Mouse (Mus musculus): ENCODE data around the gene Cyp27b1. TPM values are rescaled to one million over a fixed set of nuclear protein-coding genes. Genes with fewer than 3 reads are reported as not detected.

Cyp27b1 gene
- polyA plus RNA-seq, 1 experiment, result 0.20 TPM

- H3K79me3 ChIP-seq (ENCODE audit: low read depth), result peaks cover 8% of the 10 kb centered on the region
- TF ChIP-seq CTCF (IDR thresholded peaks at IDR 0.05; ENCODE audit: control insufficient read depth, insufficient read depth, insufficient read length), result no peak
- no peak for TF ChIP-seq MYOG (IDR thresholded peaks at IDR 0.05; ENCODE audit: control insufficient read depth, extremely low read depth, insufficient read length)
- TF ChIP-seq MAX (IDR thresholded peaks at IDR 0.05), result no peak
- TF ChIP-seq MYOD1 (IDR thresholded peaks at IDR 0.05; ENCODE audit: control insufficient read depth, insufficient read length, low read depth), result no peak
- TF ChIP-seq CEBPB (IDR thresholded peaks at IDR 0.05; ENCODE audit: low read depth), result no peak
- no peak for TF ChIP-seq FOSL1 (IDR thresholded peaks at IDR 0.05; ENCODE audit: insufficient read depth, low read length, poor library complexity, severe bottlenecking)
- no peak for TF ChIP-seq USF1 (IDR thresholded peaks at IDR 0.05; ENCODE audit: low read depth)
- peaks cover 10% of the 10 kb centered on the region for H3K79me2 ChIP-seq (ENCODE audit: control insufficient read depth, insufficient read depth)
- H3ac ChIP-seq (ENCODE audit: control insufficient read depth, insufficient read length, low read depth), result no peak overlapping the region
- H3K36me3 ChIP-seq (ENCODE audit: control insufficient read depth, insufficient read depth), result no peaks in the 10 kb centered on the region
- no peak overlapping the region for H3K4me3 ChIP-seq (ENCODE audit: insufficient read depth, poor library complexity, severe bottlenecking)
- no peaks in the 10 kb centered on the region for H3K27me3 ChIP-seq (ENCODE audit: control insufficient read depth, insufficient read depth, insufficient read length)
These were observed 25.9 kb downstream of the Cyp27b1 start for GRCm38 (mm10) chr10:127073981-127074380.

DNA sequence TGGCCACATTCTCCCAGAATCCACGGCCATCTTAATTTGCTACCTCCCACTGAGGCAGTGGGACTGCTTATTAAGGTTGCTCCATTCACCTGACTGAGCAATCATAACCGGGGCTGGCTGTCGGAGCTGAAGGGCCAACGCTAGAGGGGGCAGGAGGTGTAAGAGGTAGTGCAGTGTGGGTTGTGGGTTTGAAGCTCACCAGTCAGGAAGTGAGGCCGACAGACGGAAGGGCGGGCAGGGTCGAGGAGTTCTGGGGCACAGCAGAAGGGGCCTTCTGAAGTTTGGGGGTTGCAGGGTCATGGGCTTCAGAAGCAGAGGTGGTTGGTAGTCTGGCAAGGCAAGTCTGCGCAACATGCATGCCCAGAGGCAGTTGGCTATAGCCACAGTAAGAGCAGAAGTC lies 27.0 kb downstream of the Cyp27b1 start, which contains the start of gene Agap2:
Gene Agap2, plus strand, starts transcription at position 205 of the 400 bp plus-strand sequence.
- Histone ChIP-seq H3K79me3 (ENCODE audit: low read depth) (no peaks in the 10 kb centered on the region), H3K36me3 (ENCODE audit: control insufficient read depth, insufficient read depth) (no peaks in the 10 kb centered on the region), H3K79me2 (ENCODE audit: control insufficient read depth, insufficient read depth) (no peaks in the 10 kb centered on the region), H3ac (ENCODE audit: control insufficient read depth, insufficient read length, low read depth) (no peak within 1 kb of the TSS), H3K4me3 (ENCODE audit: insufficient read depth, poor library complexity, severe bottlenecking) (no peak within 1 kb of the TSS), H3K27me3 (ENCODE audit: control insufficient read depth, insufficient read depth, insufficient read length) (peaks cover 1% of the 10 kb centered on the region)
- no peak for TF ChIP-seq MYOD1 (IDR thresholded peaks at IDR 0.05; ENCODE audit: control insufficient read depth, insufficient read length, low read depth)
- TF ChIP-seq FOSL1 (IDR thresholded peaks at IDR 0.05; ENCODE audit: insufficient read depth, low read length, poor library complexity, severe bottlenecking), result no peak
- TF ChIP-seq CTCF (IDR thresholded peaks at IDR 0.05; ENCODE audit: control insufficient read depth, insufficient read depth, insufficient read length), result no peak
- TF ChIP-seq MYOG (IDR thresholded peaks at IDR 0.05; ENCODE audit: control insufficient read depth, extremely low read depth, insufficient read length), result no peak
- TF ChIP-seq MAX (IDR thresholded peaks at IDR 0.05), result no peak
- no peak for TF ChIP-seq USF1 (IDR thresholded peaks at IDR 0.05; ENCODE audit: low read depth)
- no peak for TF ChIP-seq CEBPB (IDR thresholded peaks at IDR 0.05; ENCODE audit: low read depth)

DNA sequence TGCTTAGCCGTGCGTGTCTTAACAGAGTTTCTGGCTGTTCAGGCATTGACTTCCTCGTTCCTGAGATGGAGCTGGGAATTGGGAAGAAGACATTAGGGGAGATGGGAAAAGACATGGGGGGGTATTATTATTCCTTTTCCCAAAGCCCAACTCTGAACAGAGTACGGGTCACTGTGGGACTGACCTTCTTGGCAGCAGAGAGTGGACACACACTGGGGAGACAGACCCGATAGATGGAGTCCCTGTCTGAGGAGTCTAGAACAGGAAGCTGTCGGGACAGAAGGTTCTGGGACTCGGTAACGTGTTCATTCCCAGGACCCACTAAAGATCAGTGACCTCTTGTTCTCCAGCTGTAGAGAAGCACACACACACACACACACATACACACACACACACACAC lies 27.6 kb downstream of the Cyp27b1 start:
- Histone ChIP-seq H3ac (ENCODE audit: control insufficient read depth, insufficient read length, low read depth) (no peak overlapping the region), H3K79me2 (ENCODE audit: control insufficient read depth, insufficient read depth) (no peaks in the 10 kb centered on the region), H3K4me3 (ENCODE audit: insufficient read depth, poor library complexity, severe bottlenecking) (no peak overlapping the region), H3K36me3 (ENCODE audit: control insufficient read depth, insufficient read depth) (no peaks in the 10 kb centered on the region), H3K79me3 (ENCODE audit: low read depth) (no peaks in the 10 kb centered on the region), H3K27me3 (ENCODE audit: control insufficient read depth, insufficient read depth, insufficient read length) (peaks cover 4% of the 10 kb centered on the region)
- TF ChIP-seq CEBPB (IDR thresholded peaks at IDR 0.05; ENCODE audit: low read depth) (no peak), CTCF (IDR thresholded peaks at IDR 0.05; ENCODE audit: control insufficient read depth, insufficient read depth, insufficient read length) (no peak), MYOG (IDR thresholded peaks at IDR 0.05; ENCODE audit: control insufficient read depth, extremely low read depth, insufficient read length) (no peak), MYOD1 (IDR thresholded peaks at IDR 0.05; ENCODE audit: control insufficient read depth, insufficient read length, low read depth) (no peak), USF1 (IDR thresholded peaks at IDR 0.05; ENCODE audit: low read depth) (no peak), MAX (IDR thresholded peaks at IDR 0.05) (no peak), FOSL1 (IDR thresholded peaks at IDR 0.05; ENCODE audit: insufficient read depth, low read length, poor library complexity, severe bottlenecking) (no peak)

GRCm38 (mm10) chr10:127076082-127076481 lies 28.0 kb downstream of the Cyp27b1 start:
- H3K79me2 ChIP-seq (ENCODE audit: control insufficient read depth, insufficient read depth), result no peaks in the 10 kb centered on the region
- no peak for TF ChIP-seq CTCF (IDR thresholded peaks at IDR 0.05; ENCODE audit: control insufficient read depth, insufficient read depth, insufficient read length)
- TF ChIP-seq CEBPB (IDR thresholded peaks at IDR 0.05; ENCODE audit: low read depth), result no peak
- no peak for TF ChIP-seq MAX (IDR thresholded peaks at IDR 0.05)
- TF ChIP-seq MYOG (IDR thresholded peaks at IDR 0.05; ENCODE audit: control insufficient read depth, extremely low read depth, insufficient read length), result no peak
- H3K79me3 ChIP-seq (ENCODE audit: low read depth), result no peaks in the 10 kb centered on the region
- no peaks in the 10 kb centered on the region for H3K36me3 ChIP-seq (ENCODE audit: control insufficient read depth, insufficient read depth)
- H3K27me3 ChIP-seq (ENCODE audit: control insufficient read depth, insufficient read depth, insufficient read length), result peaks cover 4% of the 10 kb centered on the region
- H3K4me3 ChIP-seq (ENCODE audit: insufficient read depth, poor library complexity, severe bottlenecking), result no peak overlapping the region
- H3ac ChIP-seq (ENCODE audit: control insufficient read depth, insufficient read length, low read depth), result no peak overlapping the region

GRCm38 (mm10) chr10:127077515-127077914 lies 29.5 kb downstream of the Cyp27b1 start:
- H3ac ChIP-seq (ENCODE audit: control insufficient read depth, insufficient read length, low read depth), result no peak overlapping the region

GRCm38 (mm10) chr10:127078001-127078676 lies 30.1 kb downstream of the Cyp27b1 start:
- Histone ChIP-seq H3K27me3 (ENCODE audit: control insufficient read depth, insufficient read depth, insufficient read length) (peaks cover 4% of the 10 kb centered on the region), H3K79me2 (ENCODE audit: control insufficient read depth, insufficient read depth) (no peaks in the 10 kb centered on the region), H3K4me3 (ENCODE audit: insufficient read depth, poor library complexity, severe bottlenecking) (peak overlapping the region; percentile 14), H3K36me3 (ENCODE audit: control insufficient read depth, insufficient read depth) (no peaks in the 10 kb centered on the region), H3K79me3 (ENCODE audit: low read depth) (no peaks in the 10 kb centered on the region), H3ac (ENCODE audit: control insufficient read depth, insufficient read length, low read depth) (no peak overlapping the region)
- TF ChIP-seq FOSL1 (IDR thresholded peaks at IDR 0.05; ENCODE audit: insufficient read depth, low read length, poor library complexity, severe bottlenecking) (no peak), USF1 (IDR thresholded peaks at IDR 0.05; ENCODE audit: low read depth) (no peak), MYOD1 (IDR thresholded peaks at IDR 0.05; ENCODE audit: control insufficient read depth, insufficient read length, low read depth) (no peak), CTCF (IDR thresholded peaks at IDR 0.05; ENCODE audit: control insufficient read depth, insufficient read depth, insufficient read length) (no peak), MAX (IDR thresholded peaks at IDR 0.05) (no peak), MYOG (IDR thresholded peaks at IDR 0.05; ENCODE audit: control insufficient read depth, extremely low read depth, insufficient read length) (no peak), CEBPB (IDR thresholded peaks at IDR 0.05; ENCODE audit: low read depth) (no peak)

More at GRCm38 (mm10) chr10:127077515-127077914, 29.5 kb downstream of the Cyp27b1 start:
- Histone ChIP-seq H3K36me3 (ENCODE audit: control insufficient read depth, insufficient read depth) (no peaks in the 10 kb centered on the region), H3K27me3 (ENCODE audit: control insufficient read depth, insufficient read depth, insufficient read length) (peaks cover 4% of the 10 kb centered on the region), H3K4me3 (ENCODE audit: insufficient read depth, poor library complexity, severe bottlenecking) (no peak overlapping the region), H3K79me3 (ENCODE audit: low read depth) (no peaks in the 10 kb centered on the region), H3K79me2 (ENCODE audit: control insufficient read depth, insufficient read depth) (no peaks in the 10 kb centered on the region)
- TF ChIP-seq USF1 (IDR thresholded peaks at IDR 0.05; ENCODE audit: low read depth), result no peak
- TF ChIP-seq CEBPB (IDR thresholded peaks at IDR 0.05; ENCODE audit: low read depth), result no peak
- no peak for TF ChIP-seq MYOD1 (IDR thresholded peaks at IDR 0.05; ENCODE audit: control insufficient read depth, insufficient read length, low read depth)
- TF ChIP-seq FOSL1 (IDR thresholded peaks at IDR 0.05; ENCODE audit: insufficient read depth, low read length, poor library complexity, severe bottlenecking), result no peak
